Mouse (Mus musculus) layer of hippocampus, adult 2 months (tissue): ENCODE measurements around the gene Enoph1. TPM values are rescaled to one million over a fixed set of nuclear protein-coding genes. Genes with fewer than 3 reads are reported as not detected.

Source experiments
- DNase-seq, 2 experiments: peaks; one replicate each; pipeline ENCODE4 v3.0.0; 2022; ENCODE audit warnings: low spot score in 2 of 2
- H3K27ac ChIP-seq: fragments of 200-600 bp; 2 replicates; pipeline ENCODE4 v1.8.1; 2022
- H3K4me3 ChIP-seq: fragments of 200-600 bp; 2 replicates; pipeline ENCODE4 v1.8.1; 2022; ENCODE audit warnings: mild to moderate bottlenecking
- CTCF ChIP-seq: fragments of 200-600 bp; conservative IDR thresholded peaks from 2 replicates; pipeline ENCODE4 v1.8.1; 2022; ENCODE audit warnings: antibody characterized with exemption, mild to moderate bottlenecking, moderate library complexity
- total RNA-seq, 2 experiments: library from RNA; stranded (reverse); gene quantifications; 2 replicates each; pipeline ENCODE4 v1.2.3; 2021

The Enoph1 gene
- total RNA-seq, 2 experiments from 2014 or later: 50.8 to 51.9 TPM

- no peak for DNase-seq
- Histone ChIP-seq H3K27ac (peak overlapping the region; percentile 25; the same call in 1 of the 2 replicates), H3K4me3 (no peak overlapping the region)
- no peak for TF ChIP-seq CTCF
Measured at GRCm38 (mm10) chr5:100044030-100044429, 4.2 kb downstream of the Enoph1 start.

- no peak for DNase-seq
- TF ChIP-seq CTCF: no peak
- Histone ChIP-seq H3K4me3 (no peak overlapping the region), H3K27ac (no peak overlapping the region)
Measured at GRCm38 (mm10) chr5:100044621-100045020, 4.8 kb downstream of the Enoph1 start.

GRCm38 (mm10) chr5:100046096-100046495 lies 6.3 kb downstream of the Enoph1 start:
- H3K4me3 ChIP-seq: no peak overlapping the region
- no peak for TF ChIP-seq CTCF
- no peak overlapping the region for H3K27ac ChIP-seq
- DNase-seq: peak in 1 of 2 experiments; percentile 17

GRCm38 (mm10) chr5:100047143-100047640 lies 7.4 kb downstream of the Enoph1 start:
- Histone ChIP-seq H3K4me3 (no peak overlapping the region), H3K27ac (no peak overlapping the region)
- DNase-seq: no peak
- TF ChIP-seq CTCF: no peak

- no peak for TF ChIP-seq CTCF
- no peak overlapping the region for H3K4me3 ChIP-seq
- DNase-seq: no peak
- H3K27ac ChIP-seq: no peak overlapping the region
Measured at GRCm38 (mm10) chr5:100047871-100048270, 8.1 kb downstream of the Enoph1 start.

GRCm38 (mm10) chr5:100049904-100050303 lies 10.1 kb downstream of the Enoph1 start:
- Histone ChIP-seq H3K4me3 (no peak overlapping the region), H3K27ac (no peak overlapping the region)
- no peak for DNase-seq
- peak; percentile 56 for TF ChIP-seq CTCF

- Histone ChIP-seq H3K4me3 (no peak overlapping the region), H3K27ac (no peak overlapping the region)
- no peak for DNase-seq
- TF ChIP-seq CTCF: no peak
Measured at GRCm38 (mm10) chr5:100052728-100053127, 12.9 kb downstream of the Enoph1 start.

- DNase-seq: no peak
- Histone ChIP-seq H3K27ac (no peak overlapping the region), H3K4me3 (no peak overlapping the region)
- TF ChIP-seq CTCF: no peak
Measured at GRCm38 (mm10) chr5:100054807-100055547, 15.2 kb downstream of the Enoph1 start.

GRCm38 (mm10) chr5:100055866-100056369 lies 16.1 kb downstream of the Enoph1 start:
- no peak for DNase-seq
- Histone ChIP-seq H3K4me3 (no peak overlapping the region), H3K27ac (no peak overlapping the region)
- no peak for TF ChIP-seq CTCF

- peak overlapping the region; percentile 63; the same call in 1 of the 2 replicates for H3K27ac ChIP-seq
- no peak for TF ChIP-seq CTCF
Measured at GRCm38 (mm10) chr5:100057461-100058209, 17.9 kb downstream of the Enoph1 start.

GRCm38 (mm10) chr5:100058729-100059128 lies 18.9 kb downstream of the Enoph1 start:
- TF ChIP-seq CTCF: no peak
- DNase-seq: no peak
- no peak overlapping the region for H3K4me3 ChIP-seq
- peak overlapping the region; percentile 63 for H3K27ac ChIP-seq

More at GRCm38 (mm10) chr5:100057461-100058209, 17.9 kb downstream of the Enoph1 start:
- DNase-seq: no peak
- no peak overlapping the region for H3K4me3 ChIP-seq

- Histone ChIP-seq H3K27ac (peak overlapping the region; percentile 63), H3K4me3 (no peak overlapping the region)
- no peak for TF ChIP-seq CTCF
- no peak for DNase-seq
Measured at GRCm38 (mm10) chr5:100059326-100059725, 19.5 kb downstream of the Enoph1 start.

- no peak for DNase-seq
- no peak for TF ChIP-seq CTCF
- Histone ChIP-seq H3K4me3 (no peak overlapping the region), H3K27ac (no peak overlapping the region)
Measured at GRCm38 (mm10) chr5:100060876-100061275, 21.1 kb downstream of the Enoph1 start.
